Mouse (Mus musculus) stomach, postnatal 0 days (tissue): Measurements from ENCODE around the gene Zfp729b. TPM values are rescaled to one million over a fixed set of nuclear protein-coding genes. Genes with fewer than 3 reads are reported as not detected.

Experiments
- ATAC-seq: fragments of 200-750 bp; cut with Nextera tagmentation; 2 replicates; pipeline ENCODE4 v1.8.0; 2017; ENCODE audit not compliant: low FRiP score, low TSS enrichment
- DNase-seq: peaks from one replicate; pipeline ENCODE4 v3.0.0-alpha.2; 2016; ENCODE audit warnings: low spot score
- H3K27ac ChIP-seq: fragments of 300-500 bp; sonication (generic); replicated peaks from 2 replicates; pipeline ENCODE4 v1.5.1; 2014; ENCODE audit warnings: mild to moderate bottlenecking, control low read depth
- H3K27me3 ChIP-seq: fragments of 300-500 bp; sonication (generic); 2 replicates; pipeline ENCODE4 v1.6.1; 2014; ENCODE audit warnings: low read length; ENCODE audit not compliant: control insufficient read depth, insufficient read depth
- H3K36me3 ChIP-seq: fragments of 300-500 bp; sonication (generic); 2 replicates; pipeline ENCODE4 v1.6.1; 2014; ENCODE audit warnings: low read length, mixed read lengths; ENCODE audit not compliant: control insufficient read depth, insufficient read depth
- H3K4me1 ChIP-seq: fragments of 300-500 bp; sonication (generic); replicated peaks from 2 replicates; pipeline ENCODE4 v1.6.1; 2014; ENCODE audit warnings: antibody characterized with exemption; ENCODE audit not compliant: control insufficient read depth, insufficient read depth
- H3K4me2 ChIP-seq: fragments of 300-500 bp; sonication (generic); replicated peaks from 2 replicates; pipeline ENCODE4 v1.6.1; 2014; ENCODE audit warnings: low read depth, mild to moderate bottlenecking, control low read depth, moderate library complexity
- H3K4me3 ChIP-seq: fragments of 300-500 bp; sonication (generic); 2 replicates; pipeline ENCODE4 v1.5.1; 2014; ENCODE audit warnings: low read depth, low read length, control low read depth
- H3K9ac ChIP-seq: fragments of 300-500 bp; sonication (generic); 2 replicates; pipeline ENCODE4 v1.6.1; 2014; ENCODE audit warnings: mild to moderate bottlenecking, low read length, control low read depth, mixed read lengths
- H3K9me3 ChIP-seq: fragments of 300-500 bp; sonication (generic); 2 replicates; pipeline ENCODE4 v1.6.1; 2016; ENCODE audit warnings: low read length; ENCODE audit not compliant: control insufficient read depth
- CTCF ChIP-seq: IDR thresholded peaks from 2 replicates; pipeline ENCODE4 v1.5.1; 2016; ENCODE audit warnings: antibody characterized with exemption, low read depth, mild to moderate bottlenecking, moderate library complexity
- EP300 ChIP-seq: optimal IDR thresholded peaks from 2 replicates; pipeline ENCODE3; 2016; ENCODE audit warnings: antibody characterized with exemption
- WGBS: fragments of 180-500 bp; shearing (Covaris S2); extraction: QIAGEN DNeasy Blood & Tissue Kit; methylation state at CpG from one replicate; pipeline ENCODE4 v1.1.7; 2014; 5-methylcytosine and 5-hydroxymethylcytosine counted together
- polyA plus RNA-seq: library from polyadenylated mRNA; unstranded; fragments of >200 nt; fragmentation: Nextera tagmentation; extraction: Ambion mirVana; gene quantifications from 2 replicates; pipeline ENCODE4 v1.2.1, GENCODE M21; 2015

Zfp729b gene
- polyA plus RNA-seq: 1.6 and 1.9 TPM in 2 replicates

GRCm38 (mm10) chr13:67609066-67609876, at the start of gene Zfp729b:
Zfp729b (minus strand) TSS chr13:67609707.
- TF ChIP-seq CTCF: peak; percentile 74
- TF ChIP-seq EP300: no peak

GRCm38 (mm10) chr13:67652496-67652895, 43.0 kb upstream of the Zfp729b start:
- DNase-seq: no peak
- WGBS: 51% methylated on average over 3 of the region's 3 CpGs
- TF ChIP-seq CTCF: no peak
- TF ChIP-seq EP300: no peak

More at GRCm38 (mm10) chr13:67609066-67609876, at the start of gene Zfp729b:
- ATAC-seq (peak; percentile 98), DNase-seq (peak; percentile 92)
- H3K4me3 ChIP-seq: peak within 1 kb of the TSS; percentile 65
- H3K9ac ChIP-seq: peak within 1 kb of the TSS; percentile 73
- H3K4me2 ChIP-seq: peak within 1 kb of the TSS; percentile 52
- H3K36me3 ChIP-seq: no peaks in the 10 kb centered on the region
- no peaks in the 10 kb centered on the region for H3K27me3 ChIP-seq
- peak within 1 kb of the TSS; percentile 86 for H3K27ac ChIP-seq
- WGBS: 3% methylated on average over 20 of the region's 20 CpGs
- no peaks in the 10 kb centered on the region for H3K4me1 ChIP-seq
- H3K9me3 ChIP-seq: no peaks in the 10 kb centered on the region

GRCm38 (mm10) chr13:67637294-67638007, 27.9 kb upstream of the Zfp729b start, which contains the start of the genes Gm49345 and Zfp729a:
Gm49345 (minus strand) TSS chr13:67637769.
Zfp729a (minus strand) TSS chr13:67637791.
- H3K27me3 ChIP-seq: no peaks in the 10 kb centered on the region
- TF ChIP-seq CTCF (peak; percentile 79), EP300 (no peak)
- DNase-seq (peak; percentile 80), ATAC-seq (peak; percentile 99)
- H3K4me1 ChIP-seq: no peaks in the 10 kb centered on the region
- under 1% methylated on average over 19 of the region's 19 CpGs for WGBS
- H3K27ac ChIP-seq: peak within 1 kb of the TSS; percentile 85
- no peaks in the 10 kb centered on the region for H3K9me3 ChIP-seq
- H3K36me3 ChIP-seq: no peaks in the 10 kb centered on the region
- H3K4me3 ChIP-seq: peak within 1 kb of the TSS; percentile 88
- H3K9ac ChIP-seq: peak within 1 kb of the TSS; percentile 87
- peak within 1 kb of the TSS; percentile 50 for H3K4me2 ChIP-seq

More at GRCm38 (mm10) chr13:67652496-67652895, 43.0 kb upstream of the Zfp729b start:
- Histone ChIP-seq H3K4me2 (no peak overlapping the region), H3K9me3 (no peaks in the 10 kb centered on the region), H3K4me1 (no peaks in the 10 kb centered on the region), H3K27ac (no peak overlapping the region), H3K4me3 (no peak overlapping the region), H3K27me3 (no peaks in the 10 kb centered on the region), H3K36me3 (no peaks in the 10 kb centered on the region), H3K9ac (no peak overlapping the region)
- no peak for ATAC-seq

DNA sequence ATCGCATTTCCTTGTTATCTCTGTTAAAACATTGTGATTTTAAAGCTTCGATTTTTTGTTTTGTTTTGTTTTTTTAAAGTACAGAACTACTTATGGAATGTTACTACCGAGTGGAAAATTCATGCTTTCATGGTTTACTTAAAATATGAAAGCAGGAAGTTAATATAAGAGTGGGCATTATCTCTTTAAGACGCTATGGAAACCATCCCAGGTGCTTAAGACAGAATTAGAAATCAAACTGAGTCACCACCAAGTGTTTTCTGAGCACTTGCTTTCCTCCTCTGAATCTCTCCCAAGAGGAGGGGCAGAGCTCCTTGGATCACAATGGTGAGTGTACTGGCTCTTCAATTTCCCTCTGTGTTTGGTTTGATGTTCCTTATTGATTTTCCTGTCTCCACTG, 601 bp upstream of the Zfp729b start:
- Histone ChIP-seq H3K36me3 (no peaks in the 10 kb centered on the region), H3K4me3 (no peak overlapping the region), H3K4me2 (no peak overlapping the region), H3K27me3 (no peaks in the 10 kb centered on the region), H3K4me1 (no peaks in the 10 kb centered on the region), H3K27ac (no peak overlapping the region), H3K9ac (no peak overlapping the region), H3K9me3 (no peaks in the 10 kb centered on the region)
- 74% methylated on average over 4 of the region's 4 CpGs for WGBS
- DNase-seq (no peak), ATAC-seq (no peak)
- TF ChIP-seq CTCF (no peak), EP300 (no peak)

DNA sequence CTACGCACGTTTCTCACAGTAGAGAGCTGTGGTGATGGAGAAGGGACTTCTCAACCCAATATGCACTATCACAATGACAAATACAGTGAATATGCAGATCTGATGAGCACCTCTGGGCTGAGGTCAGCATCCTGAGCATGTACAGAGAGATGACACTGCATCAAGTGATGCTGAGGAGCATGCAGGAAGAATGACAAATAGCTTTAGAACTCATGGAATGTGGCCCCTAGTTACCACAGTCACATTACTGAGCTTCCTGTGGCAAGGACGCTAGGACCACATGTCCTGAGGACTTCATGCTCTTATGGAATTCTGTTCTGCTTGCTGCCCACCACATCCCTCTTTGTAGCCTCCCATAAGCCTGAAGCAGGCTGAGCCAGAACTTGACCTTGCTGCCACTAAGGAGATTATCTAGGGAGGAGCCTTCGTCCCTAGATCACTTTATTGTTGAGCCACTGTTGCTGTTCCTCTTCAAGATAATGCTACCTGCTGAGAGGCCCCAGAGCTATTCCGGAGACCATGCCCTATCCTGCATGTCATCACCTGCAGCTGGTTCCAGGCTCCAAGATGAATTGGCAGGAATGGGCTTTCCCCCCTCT, 36.8 kb downstream of the Zfp729b start:
- H3K4me3 ChIP-seq: no peak overlapping the region
- H3K27ac ChIP-seq: no peak overlapping the region
- no peaks in the 10 kb centered on the region for H3K9me3 ChIP-seq
- no peaks in the 10 kb centered on the region for H3K36me3 ChIP-seq
- DNase-seq (no peak), ATAC-seq (no peak)
- no peaks in the 10 kb centered on the region for H3K4me1 ChIP-seq
- no peak overlapping the region for H3K4me2 ChIP-seq
- H3K27me3 ChIP-seq: no peaks in the 10 kb centered on the region
- WGBS: 74% methylated on average over 5 of the region's 5 CpGs
- H3K9ac ChIP-seq: no peak overlapping the region
- no peak for TF ChIP-seq EP300
- no peak for TF ChIP-seq CTCF
